Mouse (Mus musculus) neural tube, embryonic 14.5 days (tissue): ENCODE results near the gene Il17f. TPM values are rescaled to one million over a fixed set of nuclear protein-coding genes. Genes with fewer than 3 reads are reported as not detected.

Source experiments
- ATAC-seq: fragments of 200-750 bp; cut with Nextera tagmentation; 2 replicates; pipeline ENCODE4 v1.8.0; 2017; ENCODE audit warnings: low read depth, mild to moderate bottlenecking, moderate TSS enrichment, moderate library complexity
- H3K27ac ChIP-seq: fragments of 300-500 bp; sonication (generic); 2 replicates; pipeline ENCODE4 v1.5.1; 2014; ENCODE audit warnings: low read depth, mild to moderate bottlenecking, control low read depth, low read length, moderate library complexity, mixed read lengths
- H3K27me3 ChIP-seq: fragments of 300-500 bp; sonication (generic); 2 replicates; pipeline ENCODE4 v1.6.1; 2014; ENCODE audit warnings: low read length; ENCODE audit not compliant: control insufficient read depth, insufficient read depth
- H3K36me3 ChIP-seq: fragments of 300-500 bp; sonication (generic); 2 replicates; pipeline ENCODE4 v1.6.1; 2014; ENCODE audit warnings: low read length, mixed read lengths; ENCODE audit not compliant: control insufficient read depth, insufficient read depth
- H3K4me1 ChIP-seq: fragments of 300-500 bp; sonication (generic); 2 replicates; pipeline ENCODE4 v1.6.1; 2014; ENCODE audit warnings: low read length; ENCODE audit not compliant: control insufficient read depth, insufficient read depth
- H3K4me2 ChIP-seq: fragments of 300-500 bp; sonication (generic); 2 replicates; pipeline ENCODE4 v1.6.1; 2014; ENCODE audit warnings: mild to moderate bottlenecking, low read depth, low read length, control low read depth
- H3K4me3 ChIP-seq: fragments of 300-500 bp; sonication (generic); 2 replicates; pipeline ENCODE4 v1.5.1; 2014; ENCODE audit warnings: low read depth, low read length, control low read depth, mixed read lengths
- H3K9ac ChIP-seq: fragments of 300-500 bp; sonication (generic); replicated peaks from 2 replicates; pipeline ENCODE4 v1.6.1; 2014; ENCODE audit warnings: low read depth, mild to moderate bottlenecking, control low read depth, low read length, mixed read lengths
- H3K9me3 ChIP-seq: fragments of 300-500 bp; sonication (generic); 2 replicates; pipeline ENCODE4 v1.6.1; 2016; ENCODE audit warnings: low read length; ENCODE audit not compliant: control insufficient read depth
- WGBS: fragments of 180-500 bp; shearing (Covaris S2); extraction: QIAGEN DNeasy Blood & Tissue Kit; methylation state at CpG from one replicate; pipeline ENCODE4 v1.1.7; 2014; 5-methylcytosine and 5-hydroxymethylcytosine counted together
- polyA plus RNA-seq: library from polyadenylated mRNA; unstranded; fragments of >200 nt; fragmentation: Nextera tagmentation; extraction: Ambion mirVana; gene quantifications from 2 replicates; pipeline ENCODE4 v1.2.1, GENCODE M21; 2014

The Il17f gene
- polyA plus RNA-seq, 1 experiment from 2014 or later, result not detected

GRCm38 (mm10) chr1:20823471-20823870 lies 33.1 kb upstream of the Il17f start:
- WGBS, result 49% methylated on average over 4 of the region's 4 CpGs
- no peak for ATAC-seq

GRCm38 (mm10) chr1:20820959-20821358 lies 30.5 kb upstream of the Il17f start:
- 87% methylated on average over 4 of the region's 4 CpGs for WGBS
- Histone ChIP-seq H3K4me2 (no peak overlapping the region), H3K4me1 (no peaks in the 10 kb centered on the region), H3K4me3 (no peak overlapping the region), H3K9me3 (no peaks in the 10 kb centered on the region), H3K9ac (no peak overlapping the region), H3K36me3 (no peaks in the 10 kb centered on the region), H3K27me3 (no peaks in the 10 kb centered on the region), H3K27ac (no peak overlapping the region)
- ATAC-seq, result no peak

More at GRCm38 (mm10) chr1:20823471-20823870, 33.1 kb upstream of the Il17f start:
- H3K4me1 ChIP-seq, result no peaks in the 10 kb centered on the region
- H3K36me3 ChIP-seq, result no peaks in the 10 kb centered on the region
- no peak overlapping the region for H3K4me2 ChIP-seq
- H3K27ac ChIP-seq, result no peak overlapping the region
- H3K9me3 ChIP-seq, result no peaks in the 10 kb centered on the region
- no peak overlapping the region for H3K4me3 ChIP-seq
- H3K27me3 ChIP-seq, result no peaks in the 10 kb centered on the region
- no peak overlapping the region for H3K9ac ChIP-seq

- Histone ChIP-seq H3K27ac (no peak within 1 kb of the TSS), H3K4me2 (peak within 1 kb of the TSS; percentile 76), H3K27me3 (no peaks in the 10 kb centered on the region), H3K4me3 (peak within 1 kb of the TSS; percentile 57), H3K9ac (no peak within 1 kb of the TSS), H3K9me3 (no peaks in the 10 kb centered on the region), H3K4me1 (no peaks in the 10 kb centered on the region), H3K36me3 (no peaks in the 10 kb centered on the region)
- WGBS, result under 1% methylated on average over 52 of the region's 52 CpGs
- peak; percentile 100 for ATAC-seq
Observed at GRCm38 (mm10) chr1:20819771-20820605, 29.6 kb upstream of the Il17f start, which contains the start of gene Mcm3. Gene Mcm3, minus strand, starts transcription at chr1:20820312.

- no peak overlapping the region for H3K27ac ChIP-seq
- ATAC-seq, result no peak
- no peaks in the 10 kb centered on the region for H3K36me3 ChIP-seq
- H3K4me2 ChIP-seq, result no peak overlapping the region
- H3K9ac ChIP-seq, result no peak overlapping the region
- H3K4me1 ChIP-seq, result no peaks in the 10 kb centered on the region
- H3K9me3 ChIP-seq, result no peaks in the 10 kb centered on the region
- H3K4me3 ChIP-seq, result no peak overlapping the region
- 89% methylated on average over 12 of the region's 12 CpGs for WGBS
- H3K27me3 ChIP-seq, result no peaks in the 10 kb centered on the region
Observed at GRCm38 (mm10) chr1:20817596-20817995, 27.2 kb upstream of the Il17f start.

- H3K4me1 ChIP-seq, result no peaks in the 10 kb centered on the region
- H3K4me3 ChIP-seq, result no peak overlapping the region
- H3K4me2 ChIP-seq, result no peak overlapping the region
- H3K27me3 ChIP-seq, result no peaks in the 10 kb centered on the region
- ATAC-seq, result no peak
- H3K9ac ChIP-seq, result no peak overlapping the region
- H3K36me3 ChIP-seq, result no peaks in the 10 kb centered on the region
- H3K9me3 ChIP-seq, result no peaks in the 10 kb centered on the region
- no peak overlapping the region for H3K27ac ChIP-seq
- 93% methylated on average over 9 of the region's 9 CpGs for WGBS
Observed at GRCm38 (mm10) chr1:20817172-20817571, 26.8 kb upstream of the Il17f start.

- H3K36me3 ChIP-seq, result no peaks in the 10 kb centered on the region
- H3K27me3 ChIP-seq, result no peaks in the 10 kb centered on the region
- no peak overlapping the region for H3K9ac ChIP-seq
- WGBS, result 94% methylated on average over 8 of the region's 8 CpGs
- H3K4me3 ChIP-seq, result no peak overlapping the region
- H3K4me1 ChIP-seq, result no peaks in the 10 kb centered on the region
- H3K9me3 ChIP-seq, result no peaks in the 10 kb centered on the region
- H3K27ac ChIP-seq, result no peak overlapping the region
- no peak overlapping the region for H3K4me2 ChIP-seq
- ATAC-seq, result no peak
Observed at GRCm38 (mm10) chr1:20814521-20814920, 24.1 kb upstream of the Il17f start.

GRCm38 (mm10) chr1:20804526-20804925 lies 14.1 kb upstream of the Il17f start:
- no peak for ATAC-seq
- Histone ChIP-seq H3K9ac (no peak overlapping the region), H3K4me1 (no peaks in the 10 kb centered on the region), H3K27ac (no peak overlapping the region), H3K4me3 (no peak overlapping the region), H3K36me3 (0 out of 2 replicates have a peak, but pooled peaks cover 2% of the 10 kb centered on the region), H3K4me2 (no peak overlapping the region), H3K9me3 (no peaks in the 10 kb centered on the region), H3K27me3 (no peaks in the 10 kb centered on the region)
- WGBS, result 97% methylated on average over 10 of the region's 10 CpGs

GRCm38 (mm10) chr1:20801682-20802390 lies 11.4 kb upstream of the Il17f start:
- H3K9me3 ChIP-seq, result no peaks in the 10 kb centered on the region
- H3K27ac ChIP-seq, result peak overlapping the region; percentile 35; the same call in 1 of the 2 replicates
- no peak overlapping the region for H3K4me3 ChIP-seq
- H3K4me1 ChIP-seq, result no peaks in the 10 kb centered on the region
- H3K4me2 ChIP-seq, result no peak overlapping the region
- 80% methylated on average over 8 of the region's 8 CpGs for WGBS
- no peak overlapping the region for H3K9ac ChIP-seq
- ATAC-seq, result peak; percentile 89
- no peaks in the 10 kb centered on the region for H3K27me3 ChIP-seq
- H3K36me3 ChIP-seq, result no peaks in the 10 kb centered on the region

- H3K9me3 ChIP-seq, result no peaks in the 10 kb centered on the region
- no peak overlapping the region for H3K4me3 ChIP-seq
- ATAC-seq, result 0 out of 2 replicates have a peak, but pooled peaks have one; percentile 50
- 95% methylated on average over 2 of the region's 2 CpGs for WGBS
- H3K4me1 ChIP-seq, result no peaks in the 10 kb centered on the region
- peak overlapping the region; percentile 35; the same call in 1 of the 2 replicates for H3K27ac ChIP-seq
- no peaks in the 10 kb centered on the region for H3K36me3 ChIP-seq
- no peak overlapping the region for H3K9ac ChIP-seq
- H3K27me3 ChIP-seq, result no peaks in the 10 kb centered on the region
- no peak overlapping the region for H3K4me2 ChIP-seq
Observed at GRCm38 (mm10) chr1:20801275-20801674, 10.9 kb upstream of the Il17f start.
